Mouse (Mus musculus): Measurements from ENCODE around the gene B230217C12Rik. TPM values are rescaled to one million over a fixed set of nuclear protein-coding genes. Genes with fewer than 3 reads are reported as not detected.
"Not testable (repeated sequence)": the region's sequence is repeated elsewhere in the genome, so short reads cannot be mapped to it uniquely, and the experiment has no call there.

Gene B230217C12Rik
- polyA plus RNA-seq, 1 experiment from 2014 or later, result 12.3 TPM

- no peaks in the 10 kb centered on the region for H3K9me3 ChIP-seq
- no peak overlapping the region for H3K27ac ChIP-seq
- no peaks in the 10 kb centered on the region for H3K27me3 ChIP-seq (ENCODE audit: insufficient read depth, poor library complexity, severe bottlenecking)
- peaks cover 57% of the 10 kb centered on the region for H3K36me3 ChIP-seq
- H3K4me3 ChIP-seq, result no peak overlapping the region
- H3K4me1 ChIP-seq (replicated peaks), result peaks cover 24% of the 10 kb centered on the region
- 64% methylated on average over 8 of the region's 8 CpGs for WGBS
- DNase-seq (ENCODE audit: low spot score), result no peak
Observed at GRCm38 (mm10) chr11:97836541-97836940, 4.0 kb upstream of the B230217C12Rik start.

GRCm38 (mm10) chr11:97837051-97837450 lies 3.5 kb upstream of the B230217C12Rik start:
- WGBS, result 75% methylated on average over 9 of the region's 9 CpGs
- Histone ChIP-seq H3K4me1 (replicated peaks) (peaks cover 29% of the 10 kb centered on the region), H3K36me3 (peaks cover 52% of the 10 kb centered on the region)
- H3K27me3 ChIP-seq (ENCODE audit: insufficient read depth, poor library complexity, severe bottlenecking); H3K9me3 ChIP-seq; H3K4me3 ChIP-seq; DNase-seq (ENCODE audit: low spot score); H3K27ac ChIP-seq: not testable (repeated sequence)

- no peaks in the 10 kb centered on the region for H3K9me3 ChIP-seq
- peaks cover 33% of the 10 kb centered on the region for H3K4me1 ChIP-seq (replicated peaks)
- H3K27ac ChIP-seq, result no peak overlapping the region
- no peaks in the 10 kb centered on the region for H3K27me3 ChIP-seq (ENCODE audit: insufficient read depth, poor library complexity, severe bottlenecking)
- peaks cover 47% of the 10 kb centered on the region for H3K36me3 ChIP-seq
- no peak overlapping the region for H3K4me3 ChIP-seq
- 84% methylated on average over 7 of the region's 7 CpGs for WGBS
- no peak for DNase-seq (ENCODE audit: low spot score)
Observed at GRCm38 (mm10) chr11:97837641-97838149, 2.9 kb upstream of the B230217C12Rik start.

GRCm38 (mm10) chr11:97838779-97839440 lies 1.7 kb upstream of the B230217C12Rik start:
- Histone ChIP-seq H3K4me1 (replicated peaks) (peaks cover 33% of the 10 kb centered on the region), H3K27ac (peak overlapping the region; percentile 62), H3K27me3 (ENCODE audit: insufficient read depth, poor library complexity, severe bottlenecking) (no peaks in the 10 kb centered on the region), H3K4me3 (no peak overlapping the region), H3K36me3 (peaks cover 40% of the 10 kb centered on the region), H3K9me3 (no peaks in the 10 kb centered on the region)
- 37% methylated on average over 10 of the region's 10 CpGs for WGBS
- DNase-seq (ENCODE audit: low spot score), result no peak

- Histone ChIP-seq H3K27me3 (ENCODE audit: insufficient read depth, poor library complexity, severe bottlenecking) (no peaks in the 10 kb centered on the region), H3K27ac (peak overlapping the region; percentile 62), H3K4me1 (replicated peaks) (peaks cover 33% of the 10 kb centered on the region), H3K36me3 (peaks cover 33% of the 10 kb centered on the region), H3K4me3 (no peak overlapping the region), H3K9me3 (no peaks in the 10 kb centered on the region)
- no peak for DNase-seq (ENCODE audit: low spot score)
- 53% methylated on average over 11 of the region's 11 CpGs for WGBS
Observed at GRCm38 (mm10) chr11:97839441-97840134, 992 bp upstream of the B230217C12Rik start.

- Histone ChIP-seq H3K27me3 (ENCODE audit: insufficient read depth, poor library complexity, severe bottlenecking) (no peaks in the 10 kb centered on the region), H3K36me3 (peaks cover 27% of the 10 kb centered on the region), H3K4me1 (replicated peaks) (peaks cover 33% of the 10 kb centered on the region), H3K27ac (peak overlapping the region; percentile 94), H3K4me3 (peak overlapping the region; percentile 67; the same call in 1 of the 2 replicates), H3K9me3 (no peaks in the 10 kb centered on the region)
- no peak for DNase-seq (ENCODE audit: low spot score)
- 79% methylated on average over 2 of the region's 2 CpGs for WGBS
Observed at GRCm38 (mm10) chr11:97840135-97840490, 467 bp upstream of the B230217C12Rik start.

GRCm38 (mm10) chr11:97840991-97841661 lies 546 bp downstream of the B230217C12Rik start:
- Histone ChIP-seq H3K9me3 (no peaks in the 10 kb centered on the region), H3K36me3 (peaks cover 17% of the 10 kb centered on the region), H3K4me1 (replicated peaks) (peaks cover 33% of the 10 kb centered on the region), H3K27ac (peak overlapping the region; percentile 94), H3K4me3 (peak overlapping the region; percentile 67), H3K27me3 (ENCODE audit: insufficient read depth, poor library complexity, severe bottlenecking) (no peaks in the 10 kb centered on the region)
- WGBS, result under 1% methylated on average over 22 of the region's 22 CpGs
- peak; percentile 82 for DNase-seq (ENCODE audit: low spot score)

GRCm38 (mm10) chr11:97842001-97842400 lies 1.4 kb downstream of the B230217C12Rik start:
- peak overlapping the region; percentile 67 for H3K4me3 ChIP-seq
- peaks cover 9% of the 10 kb centered on the region for H3K36me3 ChIP-seq
- no peak for DNase-seq (ENCODE audit: low spot score)
- peaks cover 33% of the 10 kb centered on the region for H3K4me1 ChIP-seq (replicated peaks)
- no peaks in the 10 kb centered on the region for H3K27me3 ChIP-seq (ENCODE audit: insufficient read depth, poor library complexity, severe bottlenecking)
- H3K27ac ChIP-seq, result peak overlapping the region; percentile 94
- WGBS, result 37% methylated on average over 4 of the region's 4 CpGs
- H3K9me3 ChIP-seq, result no peaks in the 10 kb centered on the region

GRCm38 (mm10) chr11:97850367-97850766 lies 9.8 kb downstream of the B230217C12Rik start:
- Histone ChIP-seq H3K27me3 (ENCODE audit: insufficient read depth, poor library complexity, severe bottlenecking) (no peaks in the 10 kb centered on the region), H3K4me3 (no peak overlapping the region), H3K27ac (no peak overlapping the region), H3K36me3 (no peaks in the 10 kb centered on the region), H3K4me1 (replicated peaks) (0 out of 2 replicates have a peak, but pooled peaks cover 4% of the 10 kb centered on the region), H3K9me3 (no peaks in the 10 kb centered on the region)
- DNase-seq (ENCODE audit: low spot score), result no peak
- WGBS, result 80% methylated on average over 6 of the region's 6 CpGs

GRCm38 (mm10) chr11:97851601-97852000 lies 11.0 kb downstream of the B230217C12Rik start:
- Histone ChIP-seq H3K4me3 (no peak overlapping the region), H3K9me3 (no peaks in the 10 kb centered on the region), H3K27ac (no peak overlapping the region), H3K4me1 (replicated peaks) (0 out of 2 replicates have a peak, but pooled peaks cover 4% of the 10 kb centered on the region), H3K27me3 (ENCODE audit: insufficient read depth, poor library complexity, severe bottlenecking) (no peaks in the 10 kb centered on the region), H3K36me3 (no peaks in the 10 kb centered on the region)
- no peak for DNase-seq (ENCODE audit: low spot score)
- 87% methylated on average over 2 of the region's 2 CpGs for WGBS

GRCm38 (mm10) chr11:97855473-97855872 lies 14.9 kb downstream of the B230217C12Rik start:
- Histone ChIP-seq H3K4me3 (no peak overlapping the region), H3K4me1 (replicated peaks) (0 out of 2 replicates have a peak, but pooled peaks cover under 1% of the 10 kb centered on the region), H3K36me3 (no peaks in the 10 kb centered on the region), H3K27ac (no peak overlapping the region), H3K27me3 (ENCODE audit: insufficient read depth, poor library complexity, severe bottlenecking) (no peaks in the 10 kb centered on the region), H3K9me3 (no peaks in the 10 kb centered on the region)
- 92% methylated on average over 2 of the region's 2 CpGs for WGBS
- DNase-seq (ENCODE audit: low spot score), result no peak

- 77% methylated on average over 2 of the region's 2 CpGs for WGBS
- H3K4me1 ChIP-seq (replicated peaks), result no peaks in the 10 kb centered on the region
- no peak overlapping the region for H3K4me3 ChIP-seq
- H3K27ac ChIP-seq, result no peak overlapping the region
- H3K9me3 ChIP-seq, result no peaks in the 10 kb centered on the region
- no peaks in the 10 kb centered on the region for H3K27me3 ChIP-seq (ENCODE audit: insufficient read depth, poor library complexity, severe bottlenecking)
- H3K36me3 ChIP-seq, result no peaks in the 10 kb centered on the region
- DNase-seq (ENCODE audit: low spot score), result no peak
Observed at GRCm38 (mm10) chr11:97862148-97862547, 21.6 kb downstream of the B230217C12Rik start.

- Histone ChIP-seq H3K4me3 (no peak overlapping the region), H3K9me3 (no peaks in the 10 kb centered on the region), H3K27ac (no peak overlapping the region), H3K4me1 (replicated peaks) (no peaks in the 10 kb centered on the region), H3K36me3 (no peaks in the 10 kb centered on the region), H3K27me3 (ENCODE audit: insufficient read depth, poor library complexity, severe bottlenecking) (no peaks in the 10 kb centered on the region)
- 89% methylated on average over 5 of the region's 5 CpGs for WGBS
- no peak for DNase-seq (ENCODE audit: low spot score)
Observed at GRCm38 (mm10) chr11:97865421-97865820, 24.8 kb downstream of the B230217C12Rik start.

All from hindbrain, embryonic 10.5 days (tissue).